16 mouse cellular contexts compared by ENCODE assay signal in genomic region chr12:89699469-89699868, GRCm38 (mm10).
DNase-seq lines count a peak whose midpoint lies in the region; ATAC-seq and TF ChIP-seq lines count a peak whose summit lies in the region.
"Had no signal": no experiment of that assay in that cellular context is flagged by ENCODE, and none has a peak within 500 bp of the region (broad histone marks: within the 10 kb centered on the region; RNA-seq: fewer than 3 reads in every experiment).

No protein-coding gene starts in this region.

- peak; percentile 51 for DNase-seq in forebrain, embryonic 11.5 days (ENCODE audit: low spot score)
- no peak for DNase-seq in forebrain, embryonic 10.5 days (ENCODE audit: extremely low spot score, low spot score)
- DNase-seq in neural tube, embryonic 10.5 days (ENCODE audit: extremely low spot score, low spot score): no peak
- peak; percentile 3 for DNase-seq in limb, embryonic 14.5 days (ENCODE audit: low spot score)
- DNase-seq in telencephalon, adult 2 months (ENCODE audit: low read depth, low spot score): peak; percentile 62
- DNase-seq in spleen, postnatal 10 days (ENCODE audit: low spot score in 2 of 2): no peak
- DNase-seq in kidney, postnatal 25 days: no peak
- DNase-seq: adrenal gland, postnatal 25 days; cerebellum, adult 2 months; heart, postnatal 4 days; kidney, postnatal 36 days; lung, postnatal 36 days; thymus, postnatal 25 days had no signal

- no peak overlapping the region for H3K4me2 ChIP-seq in forebrain, embryonic 11.5 days (ENCODE audit: low read depth, low read length, severe bottlenecking)
- H3K4me2 ChIP-seq in neural tube, embryonic 13.5 days: no peak overlapping the region
- no peak overlapping the region for H3K4me2 ChIP-seq in limb, embryonic 14.5 days (replicated peaks; ENCODE audit: low read depth, low read length, severe bottlenecking)
- H3K4me2 ChIP-seq: embryonic facial prominence, embryonic 12.5 days had no signal

- no peaks in the 10 kb centered on the region for H3K36me3 ChIP-seq in forebrain, embryonic 11.5 days (ENCODE audit: control insufficient read depth, insufficient read depth, low read length)
- H3K36me3 ChIP-seq in forebrain, embryonic 10.5 days (replicated peaks): no peaks in the 10 kb centered on the region
- no peaks in the 10 kb centered on the region for H3K36me3 ChIP-seq in neural tube, embryonic 13.5 days
- no peaks in the 10 kb centered on the region for H3K36me3 ChIP-seq in limb, embryonic 14.5 days (ENCODE audit: control insufficient read depth, insufficient read depth, low read length)
- H3K36me3 ChIP-seq: embryonic facial prominence, embryonic 12.5 days had no signal

- H3K4me3 ChIP-seq in forebrain, embryonic 11.5 days (ENCODE audit: low read depth, low read length): no peak overlapping the region
- H3K4me3 ChIP-seq in forebrain, embryonic 10.5 days: no peak overlapping the region
- no peak overlapping the region for H3K4me3 ChIP-seq in neural tube, embryonic 13.5 days
- H3K4me3 ChIP-seq in limb, embryonic 14.5 days (replicated peaks; ENCODE audit: low read length): no peak overlapping the region
- H3K4me3 ChIP-seq: embryonic facial prominence, embryonic 12.5 days had no signal

- H3K27me3 ChIP-seq in forebrain, embryonic 11.5 days (ENCODE audit: control insufficient read depth, insufficient read depth, low read length): no peaks in the 10 kb centered on the region; the same call in 1 of the 2 replicates
- no peaks in the 10 kb centered on the region for H3K27me3 ChIP-seq in forebrain, embryonic 10.5 days (ENCODE audit: poor library complexity, severe bottlenecking)
- no peaks in the 10 kb centered on the region; the same call in 1 of the 2 replicates for H3K27me3 ChIP-seq in neural tube, embryonic 13.5 days
- no peaks in the 10 kb centered on the region for H3K27me3 ChIP-seq in limb, embryonic 14.5 days (ENCODE audit: control insufficient read depth, insufficient read depth, low read length)
- H3K27me3 ChIP-seq: embryonic facial prominence, embryonic 12.5 days had no signal

- TF ChIP-seq POLR2A in limb, embryonic 14.5 days (IDR thresholded peaks at IDR 0.05; ENCODE audit: borderline replicate concordance, extremely low read depth, insufficient read depth, insufficient read length): no peak

- peak; percentile 66 for ATAC-seq in forebrain, embryonic 11.5 days (replicated peaks; ENCODE audit: low FRiP score)
- peak; percentile 75 for ATAC-seq in neural tube, embryonic 13.5 days (ENCODE audit: low read depth)
- ATAC-seq in limb, embryonic 14.5 days (ENCODE audit: low FRiP score, low read depth): no peak
- ATAC-seq: intestine, embryonic 16.5 days had no signal

- 9% methylated on average over 4 of the region's 4 CpGs for WGBS in forebrain, embryonic 11.5 days
- WGBS in forebrain, embryonic 10.5 days: 11% methylated on average over 4 of the region's 4 CpGs
- WGBS in neural tube, embryonic 13.5 days: 3% methylated on average over 4 of the region's 4 CpGs
- 2% methylated on average over 4 of the region's 4 CpGs for WGBS in limb, embryonic 14.5 days

- H3K9ac ChIP-seq in forebrain, embryonic 11.5 days (ENCODE audit: low read length): no peak overlapping the region
- H3K9ac ChIP-seq in neural tube, embryonic 13.5 days: no peak overlapping the region; the same call in 1 of the 2 replicates
- H3K9ac ChIP-seq in limb, embryonic 14.5 days (ENCODE audit: low read depth, low read length, severe bottlenecking): no peak overlapping the region
- H3K9ac ChIP-seq: embryonic facial prominence, embryonic 12.5 days had no signal

- 0 out of 2 replicates have a peak overlapping the region, but pooled peaks have one; percentile 12 for H3K27ac ChIP-seq in forebrain, embryonic 11.5 days (ENCODE audit: low read depth, low read length)
- H3K27ac ChIP-seq in forebrain, embryonic 10.5 days: no peak overlapping the region
- H3K27ac ChIP-seq in neural tube, embryonic 13.5 days (replicated peaks): no peak overlapping the region
- H3K27ac ChIP-seq in limb, embryonic 14.5 days (replicated peaks; ENCODE audit: low read depth, low read length): no peak overlapping the region
- H3K27ac ChIP-seq: embryonic facial prominence, embryonic 12.5 days had no signal

- no peaks in the 10 kb centered on the region for H3K9me3 ChIP-seq in forebrain, embryonic 11.5 days (ENCODE audit: control insufficient read depth, low read length)
- H3K9me3 ChIP-seq in forebrain, embryonic 10.5 days: no peaks in the 10 kb centered on the region
- no peaks in the 10 kb centered on the region for H3K9me3 ChIP-seq in neural tube, embryonic 13.5 days
- no peaks in the 10 kb centered on the region for H3K9me3 ChIP-seq in limb, embryonic 14.5 days (ENCODE audit: control insufficient read depth, low read length)
- H3K9me3 ChIP-seq: embryonic facial prominence, embryonic 12.5 days had no signal

- H3K4me1 ChIP-seq in forebrain, embryonic 11.5 days (replicated peaks; ENCODE audit: control insufficient read depth, insufficient read depth, low read length): peaks cover 2% of the 10 kb centered on the region; the same call in 1 of the 2 replicates
- peaks cover 11% of the 10 kb centered on the region for H3K4me1 ChIP-seq in forebrain, embryonic 10.5 days
- peaks cover 13% of the 10 kb centered on the region for H3K4me1 ChIP-seq in neural tube, embryonic 13.5 days (replicated peaks)
- H3K4me1 ChIP-seq in limb, embryonic 14.5 days (ENCODE audit: control insufficient read depth, insufficient read depth, low read length): no peaks in the 10 kb centered on the region
- H3K4me1 ChIP-seq: embryonic facial prominence, embryonic 12.5 days had no signal

Comparison
In these comparisons a context has a peak if more than half of its experiments do, and no peak if none do; other contexts are left out.
1. DNase-seq: peak in forebrain, embryonic 11.5 days (single experiment), limb, embryonic 14.5 days (single experiment) and telencephalon, adult 2 months (single experiment); none in forebrain, embryonic 10.5 days (single experiment), neural tube, embryonic 10.5 days (single experiment), spleen, postnatal 10 days (0 of 2) and kidney, postnatal 25 days (0 of 2).